Mouse (Mus musculus) erythroblast, embryonic 14.5 days (primary cell): ENCODE results near the gene Wwc1. TPM values are rescaled to one million over a fixed set of nuclear protein-coding genes. Genes with fewer than 3 reads are reported as not detected.

Source experiments
- H3K27me3 ChIP-seq: 2 replicates; pipeline ENCODE4 v1.6.1; 2012; ENCODE audit warnings: inconsistent platforms; ENCODE audit not compliant: control insufficient read depth
- H3K36me3 ChIP-seq: 2 replicates; pipeline ENCODE4 v1.6.1; 2012; ENCODE audit warnings: mild to moderate bottlenecking, inconsistent platforms; ENCODE audit not compliant: control insufficient read depth
- H3K4me1 ChIP-seq: 2 replicates; pipeline ENCODE4 v1.6.1; 2012; ENCODE audit warnings: inconsistent platforms; ENCODE audit not compliant: control insufficient read depth
- H3K4me3 ChIP-seq: replicated peaks from 2 replicates; pipeline ENCODE3; 2012; ENCODE audit warnings: moderate library complexity, mild to moderate bottlenecking, inconsistent platforms
- H3K9me3 ChIP-seq: 2 replicates; pipeline ENCODE4 v1.6.1; 2012; ENCODE audit warnings: low read length, inconsistent platforms, mixed read lengths; ENCODE audit not compliant: control insufficient read depth
- GATA1 ChIP-seq: IDR thresholded peaks from 2 replicates; pipeline ENCODE4 v1.6.1; 2012; ENCODE audit warnings: low read length, inconsistent platforms, mixed read lengths
- TAL1 ChIP-seq: IDR thresholded peaks from 3 replicates; pipeline ENCODE4 v1.6.1; 2012; ENCODE audit warnings: low read length, inconsistent platforms, mixed read lengths
- polyA plus RNA-seq: library from polyadenylated mRNA; stranded (reverse); fragments of >175 nt; gene quantifications from 2 replicates; pipeline ENCODE4 v1.2.3, GENCODE M21; 2012

Gene Wwc1
- polyA plus RNA-seq, 1 experiment = 0.02 TPM

GRCm38 (mm10) chr11:35925592-35925991, 54.7 kb downstream of the Wwc1 start:
- Histone ChIP-seq H3K4me1 (no peaks in the 10 kb centered on the region), H3K9me3 (no peaks in the 10 kb centered on the region), H3K4me3 (no peak overlapping the region), H3K27me3 (no peaks in the 10 kb centered on the region), H3K36me3 (no peaks in the 10 kb centered on the region)
- no peak for TF ChIP-seq GATA1
- TF ChIP-seq TAL1 = no peak

GRCm38 (mm10) chr11:35922205-35922873, 58.0 kb downstream of the Wwc1 start:
- Histone ChIP-seq H3K9me3 (no peaks in the 10 kb centered on the region), H3K4me3 (no peak overlapping the region), H3K36me3 (no peaks in the 10 kb centered on the region), H3K27me3 (no peaks in the 10 kb centered on the region), H3K4me1 (no peaks in the 10 kb centered on the region)
- TF ChIP-seq GATA1 (no peak), TAL1 (no peak)

DNA sequence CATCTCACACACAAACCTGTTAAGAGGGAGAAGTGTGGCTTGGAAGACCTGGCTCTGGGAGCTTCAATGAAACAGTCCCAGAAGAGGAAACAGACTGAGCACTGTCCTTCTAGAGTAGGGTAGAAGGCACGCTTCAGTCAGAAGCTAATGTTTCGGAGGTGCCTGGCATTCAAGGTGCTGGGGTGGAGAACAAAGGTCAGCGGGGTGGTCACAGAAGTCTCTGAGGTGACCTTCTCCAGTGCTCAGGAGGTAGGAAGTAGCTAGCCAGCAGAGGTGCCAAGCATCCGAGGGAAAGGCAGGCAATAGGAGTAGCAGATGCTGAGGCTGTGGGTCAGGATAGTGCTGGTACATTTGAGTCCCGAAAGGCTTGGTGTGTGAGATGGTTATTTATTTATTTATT, 59.6 kb downstream of the Wwc1 start:
- Histone ChIP-seq H3K4me1 (no peaks in the 10 kb centered on the region), H3K4me3 (no peak overlapping the region), H3K27me3 (no peaks in the 10 kb centered on the region), H3K36me3 (no peaks in the 10 kb centered on the region), H3K9me3 (no peaks in the 10 kb centered on the region)
- no peak for TF ChIP-seq GATA1
- TF ChIP-seq TAL1 = no peak

DNA sequence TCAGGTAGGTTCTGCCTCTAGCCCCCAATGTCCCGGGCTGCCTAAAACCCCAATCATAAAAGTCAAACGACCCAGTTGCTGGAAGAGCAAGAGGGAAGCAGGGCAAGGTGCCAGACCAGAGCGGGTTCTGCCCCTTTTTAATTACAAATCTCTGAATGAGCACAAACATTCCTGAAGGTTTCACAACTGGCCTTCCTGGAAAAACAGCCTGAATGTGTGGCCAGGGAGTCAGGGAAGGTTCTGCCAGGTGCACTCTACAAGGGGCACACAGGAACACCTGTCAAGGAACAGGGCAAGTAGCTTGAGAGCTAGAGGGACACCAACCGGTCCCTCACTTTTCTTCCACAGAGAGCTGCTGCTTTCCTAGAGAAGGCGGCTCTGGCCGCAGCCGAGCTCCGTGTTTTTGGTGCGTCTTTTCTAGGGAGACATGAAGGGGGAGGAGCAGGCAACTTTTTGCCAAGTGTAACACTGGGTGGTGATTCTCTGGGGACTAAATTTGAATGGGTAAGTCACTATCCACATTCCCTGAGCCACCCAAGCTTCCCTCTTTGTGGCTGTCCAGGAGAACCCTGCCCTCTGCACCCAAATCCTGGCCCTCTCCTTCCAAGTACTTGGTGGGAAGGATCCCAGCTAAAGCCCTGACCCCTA, 60.3 kb downstream of the Wwc1 start:
- no peak overlapping the region for H3K4me3 ChIP-seq
- H3K36me3 ChIP-seq = no peaks in the 10 kb centered on the region
- no peaks in the 10 kb centered on the region for H3K27me3 ChIP-seq
- no peak for TF ChIP-seq TAL1
- TF ChIP-seq GATA1 = no peak
- no peaks in the 10 kb centered on the region for H3K9me3 ChIP-seq
- no peaks in the 10 kb centered on the region for H3K4me1 ChIP-seq

GRCm38 (mm10) chr11:35919383-35919782, 60.9 kb downstream of the Wwc1 start:
- TF ChIP-seq TAL1 = no peak
- Histone ChIP-seq H3K36me3 (no peaks in the 10 kb centered on the region), H3K4me3 (no peak overlapping the region), H3K27me3 (no peaks in the 10 kb centered on the region), H3K9me3 (no peaks in the 10 kb centered on the region), H3K4me1 (no peaks in the 10 kb centered on the region)

- H3K4me1 ChIP-seq = no peaks in the 10 kb centered on the region
- H3K9me3 ChIP-seq = no peaks in the 10 kb centered on the region
- H3K4me3 ChIP-seq = no peak overlapping the region
- TF ChIP-seq TAL1 = no peak
- TF ChIP-seq GATA1 = no peak
- H3K27me3 ChIP-seq = no peaks in the 10 kb centered on the region
- H3K36me3 ChIP-seq = no peaks in the 10 kb centered on the region
Observed at GRCm38 (mm10) chr11:35916466-35917185, 63.7 kb downstream of the Wwc1 start.

- Histone ChIP-seq H3K4me1 (no peaks in the 10 kb centered on the region), H3K9me3 (no peaks in the 10 kb centered on the region), H3K4me3 (no peak overlapping the region), H3K27me3 (no peaks in the 10 kb centered on the region), H3K36me3 (no peaks in the 10 kb centered on the region)
- TF ChIP-seq GATA1 (no peak), TAL1 (no peak)
Observed at GRCm38 (mm10) chr11:35915546-35915945, 64.8 kb downstream of the Wwc1 start.

GRCm38 (mm10) chr11:35913418-35914044, 66.8 kb downstream of the Wwc1 start:
- no peaks in the 10 kb centered on the region; the same call in 1 of the 2 replicates for H3K36me3 ChIP-seq
- H3K9me3 ChIP-seq = no peaks in the 10 kb centered on the region
- no peak overlapping the region for H3K4me3 ChIP-seq
- TF ChIP-seq TAL1 = no peak
- TF ChIP-seq GATA1 = no peak
- no peaks in the 10 kb centered on the region for H3K27me3 ChIP-seq
- no peaks in the 10 kb centered on the region for H3K4me1 ChIP-seq

DNA sequence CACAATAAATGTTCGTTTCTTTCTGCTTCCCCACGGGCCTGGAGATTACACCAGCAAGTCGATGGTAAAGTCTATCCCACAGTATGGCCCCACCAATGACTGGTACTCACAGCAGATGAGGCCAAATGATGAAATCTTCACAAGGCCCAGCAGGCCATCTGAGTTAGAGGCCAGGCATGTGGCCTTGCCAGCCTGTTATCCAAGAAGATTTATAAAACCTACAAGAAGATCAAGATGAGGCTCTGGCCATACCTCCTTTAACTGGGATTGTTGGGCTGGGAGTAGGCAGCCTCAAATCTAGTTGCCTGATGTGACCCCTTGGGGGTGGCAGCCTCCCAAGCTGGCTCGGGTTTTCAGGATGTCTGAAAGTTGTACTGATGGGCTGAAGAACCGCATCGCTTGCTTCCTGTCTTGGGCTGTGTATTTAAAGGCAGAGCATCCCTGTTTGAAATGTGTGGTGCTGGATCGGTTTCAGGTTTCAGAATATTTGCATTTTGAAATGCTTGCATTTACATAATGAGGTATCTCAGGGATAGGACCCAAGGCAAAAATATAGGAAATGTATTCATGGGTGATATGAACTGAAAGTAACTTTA, 75.3 kb downstream of the Wwc1 start:
- H3K9me3 ChIP-seq = no peaks in the 10 kb centered on the region
- TF ChIP-seq GATA1 (no peak), TAL1 (no peak)
- no peaks in the 10 kb centered on the region for H3K27me3 ChIP-seq
- H3K36me3 ChIP-seq = no peaks in the 10 kb centered on the region; the same call in 1 of the 2 replicates
- no peak overlapping the region for H3K4me3 ChIP-seq
- H3K4me1 ChIP-seq = no peaks in the 10 kb centered on the region
